Mouse (Mus musculus): Measurements from ENCODE around the gene Fahd2a. TPM values are rescaled to one million over a fixed set of nuclear protein-coding genes. Genes with fewer than 3 reads are reported as not detected.

Fahd2a gene
- 10 to 100 TPM; 18.8 to 26.9 TPM for total RNA-seq (2021)
- long read RNA-seq, experiment 1, transcript Fahd2a-201 (8 exons, 1,211 nt) = major isoform, 37 of 38 reads
- long read RNA-seq, experiment 1, partial matches to known transcripts = 1 of 38 reads
- long read RNA-seq, experiment 1, other reads (novel, unspliced or antisense) = 0 of 38 reads
- long read RNA-seq, experiment 2, transcript Fahd2a-201 (8 exons, 1,211 nt) = major isoform, 32 of 33 reads
- long read RNA-seq, experiment 2, partial matches to known transcripts = 0 of 33 reads
- long read RNA-seq, experiment 2, other reads (novel, unspliced or antisense) = 1 of 33 reads

DNA sequence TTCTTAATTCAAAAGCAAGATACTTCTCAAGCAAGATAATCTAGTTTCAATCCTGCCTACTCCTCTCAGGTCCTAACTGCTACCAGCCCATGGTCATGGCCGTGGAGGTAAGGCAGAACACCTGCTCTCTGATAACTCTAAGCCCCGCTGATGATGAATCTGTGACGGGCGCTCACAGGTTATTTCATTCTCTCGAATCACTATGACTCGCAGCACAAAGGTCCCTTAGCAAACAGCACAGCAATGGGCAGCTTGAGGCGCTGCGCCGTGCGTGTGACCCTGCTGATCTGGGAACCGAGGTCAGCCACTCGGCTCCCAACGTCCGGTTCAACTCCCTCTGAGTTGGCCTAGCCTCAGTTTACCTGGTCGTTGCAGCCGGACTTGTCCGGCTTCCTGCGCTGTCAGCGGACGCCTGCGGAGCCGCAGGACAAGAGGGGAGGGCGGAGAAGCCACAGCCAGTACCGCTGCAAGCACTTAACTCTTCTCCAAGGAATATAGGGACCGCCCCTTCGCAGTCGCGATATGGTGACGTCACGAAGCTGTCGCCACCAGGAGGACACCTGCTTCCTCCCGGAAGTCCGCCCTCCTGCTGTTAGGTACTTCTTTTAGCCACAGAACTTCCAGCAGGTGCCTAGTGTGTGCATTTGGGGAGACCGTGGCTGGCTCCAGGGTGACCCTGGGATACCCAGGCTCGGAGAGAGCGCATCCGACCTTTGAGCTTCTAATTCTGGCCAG, at the start of gene Fahd2a:
TSS of gene Fahd2a (minus strand) at position 511 of the 735 bp plus-strand sequence.
- Histone ChIP-seq H3K27ac (peak within 1 kb of the TSS; percentile 85), H3K4me3 (peak within 1 kb of the TSS; percentile 78)
- DNase-seq = peak; percentile 90
- TF ChIP-seq CTCF (IDR thresholded peaks at IDR 0.05) = no peak
- intact Hi-C loops (cut with DNase I) = no loop called here

DNA sequence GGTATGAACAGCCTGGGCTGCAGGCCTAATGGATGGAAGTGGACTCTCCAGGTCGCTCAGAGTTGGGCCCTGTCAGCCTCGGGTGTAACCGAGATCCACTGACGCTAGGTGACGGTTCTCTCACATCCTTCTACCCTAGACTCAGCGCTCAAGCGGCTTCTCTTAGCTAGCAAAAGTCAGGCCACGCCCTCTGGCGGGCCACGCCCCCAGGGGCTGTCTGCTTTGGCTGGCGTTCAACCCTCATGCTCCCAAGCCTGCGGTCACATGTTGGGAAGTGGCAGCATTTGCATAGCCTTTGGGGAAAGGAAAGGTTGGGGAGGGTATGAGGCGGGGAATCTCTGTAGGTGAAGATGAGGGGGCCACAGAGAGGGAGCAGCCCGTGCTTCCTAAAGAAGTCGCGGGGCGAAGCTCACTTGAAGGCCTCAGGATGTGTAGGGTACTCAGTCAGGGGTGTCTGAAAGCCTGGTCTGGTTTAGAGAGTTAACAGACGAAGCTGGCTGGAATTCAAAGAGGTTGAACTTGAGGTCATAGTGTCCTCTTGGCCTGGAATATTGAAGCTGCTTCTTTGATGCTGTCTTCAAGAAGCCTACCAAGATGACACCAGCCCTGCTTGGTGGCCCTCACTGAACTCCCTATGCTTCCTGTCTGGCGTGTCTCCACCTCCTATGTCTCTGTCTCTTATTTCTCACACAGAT, 40.3 kb upstream of the Fahd2a start:
- peak; percentile 59 for DNase-seq
- Histone ChIP-seq H3K27ac (no peak overlapping the region), H3K4me3 (peak overlapping the region; percentile 46)
- no peak for TF ChIP-seq CTCF (IDR thresholded peaks at IDR 0.05)
- intact Hi-C loops (cut with DNase I) = no loop called here

GRCm38 (mm10) chr2:127483001-127483400, 38.6 kb upstream of the Fahd2a start:
- no peak for TF ChIP-seq CTCF (IDR thresholded peaks at IDR 0.05)

GRCm38 (mm10) chr2:127482533-127482911, 38.2 kb upstream of the Fahd2a start:
- Histone ChIP-seq H3K27ac (peak overlapping the region; percentile 28), H3K4me3 (peak overlapping the region; percentile 81)
- DNase-seq = peak; percentile 85
- no peak for TF ChIP-seq CTCF (IDR thresholded peaks at IDR 0.05)
- intact Hi-C loops (cut with DNase I) = no loop called here

More at GRCm38 (mm10) chr2:127483001-127483400, 38.6 kb upstream of the Fahd2a start:
- intact Hi-C loops (cut with DNase I) = no loop called here
- Histone ChIP-seq H3K4me3 (peak overlapping the region; percentile 81), H3K27ac (peak overlapping the region; percentile 28)
- DNase-seq = peak; percentile 38

- peak overlapping the region; percentile 28 for H3K27ac ChIP-seq
- H3K4me3 ChIP-seq = peak overlapping the region; percentile 81
- DNase-seq = peak; percentile 36
- TF ChIP-seq CTCF (IDR thresholded peaks at IDR 0.05) = no peak
- intact Hi-C loops (cut with DNase I) = no loop called here
Observed at GRCm38 (mm10) chr2:127481841-127482532, 37.6 kb upstream of the Fahd2a start.

- no peak for TF ChIP-seq CTCF (IDR thresholded peaks at IDR 0.05)
- no peak overlapping the region for H3K4me3 ChIP-seq
- intact Hi-C loops (cut with DNase I) = no loop called here
- H3K27ac ChIP-seq = no peak overlapping the region
- no peak for DNase-seq
Observed at GRCm38 (mm10) chr2:127479763-127480162, 35.4 kb upstream of the Fahd2a start.

DNA sequence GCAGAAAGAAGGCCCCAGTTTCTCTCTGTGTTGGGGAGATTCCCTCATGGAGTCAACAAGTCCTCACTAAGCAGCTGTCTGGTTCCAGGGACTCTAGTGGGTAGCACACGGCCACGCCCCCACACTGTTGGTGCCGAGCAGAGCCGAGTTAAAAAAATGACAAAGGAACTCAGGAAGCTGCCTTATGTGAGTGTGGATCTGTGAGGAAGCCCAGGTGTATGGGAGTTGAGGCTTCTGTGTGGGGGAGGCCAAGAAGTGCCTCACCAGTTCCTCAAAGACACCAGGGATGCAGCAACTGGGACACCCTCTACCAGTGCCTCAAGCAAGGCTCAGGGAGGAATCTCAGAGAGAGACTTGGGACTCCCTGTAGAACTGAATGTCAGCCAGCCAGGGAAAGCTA, 34.8 kb upstream of the Fahd2a start:
- no peak for DNase-seq
- Histone ChIP-seq H3K27ac (no peak overlapping the region), H3K4me3 (no peak overlapping the region)
- no peak for TF ChIP-seq CTCF (IDR thresholded peaks at IDR 0.05)
- intact Hi-C loops (cut with DNase I) = no loop called here

GRCm38 (mm10) chr2:127472279-127472678, 27.9 kb upstream of the Fahd2a start:
- no peak overlapping the region for H3K4me3 ChIP-seq
- no peak overlapping the region for H3K27ac ChIP-seq
- intact Hi-C loops (cut with DNase I) = no loop called here
- DNase-seq = no peak
- no peak for TF ChIP-seq CTCF (IDR thresholded peaks at IDR 0.05)

- TF ChIP-seq CTCF (IDR thresholded peaks at IDR 0.05) = no peak
- Histone ChIP-seq H3K27ac (no peak overlapping the region), H3K4me3 (no peak overlapping the region)
- no peak for DNase-seq
- intact Hi-C loops (cut with DNase I) = no loop called here
Observed at GRCm38 (mm10) chr2:127471281-127471680, 26.9 kb upstream of the Fahd2a start.

DNA sequence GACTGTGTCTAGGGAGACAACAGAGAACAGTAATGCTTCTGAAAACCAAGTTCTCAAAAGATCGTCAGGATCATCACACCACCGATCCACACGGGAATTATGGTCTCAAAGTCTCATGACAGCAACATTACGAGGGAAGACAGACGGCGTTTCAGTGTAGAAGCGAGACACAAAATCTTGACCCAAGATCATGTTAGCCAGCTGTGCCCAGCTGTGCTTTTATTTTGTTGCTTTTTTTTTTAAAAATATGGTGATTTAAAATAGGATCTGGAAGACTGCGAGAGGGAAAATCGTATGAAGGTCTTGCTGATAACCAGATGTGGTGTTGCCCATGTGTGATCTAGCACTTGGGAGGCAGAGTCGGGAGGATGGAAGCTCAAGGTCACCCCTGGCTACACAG, 26.3 kb upstream of the Fahd2a start:
- H3K4me3 ChIP-seq = no peak overlapping the region
- no peak for DNase-seq
- TF ChIP-seq CTCF (IDR thresholded peaks at IDR 0.05) = no peak
- H3K27ac ChIP-seq = no peak overlapping the region
- intact Hi-C loops (cut with DNase I) = no loop called here

DNA sequence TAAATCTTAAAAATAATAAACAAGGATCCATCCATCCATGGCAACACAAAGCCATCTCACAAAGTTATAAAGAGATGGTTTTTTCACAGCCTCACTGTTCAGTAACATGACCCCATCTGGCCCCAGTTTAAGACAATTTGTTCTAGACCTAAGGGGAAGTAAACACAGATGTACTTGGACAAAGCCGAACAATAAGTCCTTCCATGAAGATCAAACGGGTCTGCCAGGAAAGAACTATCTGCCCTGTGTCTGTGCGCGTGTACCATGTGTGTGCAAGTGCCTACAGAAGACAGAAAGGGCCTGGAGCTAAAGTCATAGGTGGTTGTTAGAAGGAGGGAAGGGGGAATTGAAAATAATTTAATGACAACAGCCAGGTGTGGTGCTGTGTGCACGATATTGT, 25.8 kb upstream of the Fahd2a start:
- Histone ChIP-seq H3K4me3 (no peak overlapping the region), H3K27ac (no peak overlapping the region)
- TF ChIP-seq CTCF (IDR thresholded peaks at IDR 0.05) = no peak
- no peak for DNase-seq
- intact Hi-C loops (cut with DNase I) = no loop called here

DNA sequence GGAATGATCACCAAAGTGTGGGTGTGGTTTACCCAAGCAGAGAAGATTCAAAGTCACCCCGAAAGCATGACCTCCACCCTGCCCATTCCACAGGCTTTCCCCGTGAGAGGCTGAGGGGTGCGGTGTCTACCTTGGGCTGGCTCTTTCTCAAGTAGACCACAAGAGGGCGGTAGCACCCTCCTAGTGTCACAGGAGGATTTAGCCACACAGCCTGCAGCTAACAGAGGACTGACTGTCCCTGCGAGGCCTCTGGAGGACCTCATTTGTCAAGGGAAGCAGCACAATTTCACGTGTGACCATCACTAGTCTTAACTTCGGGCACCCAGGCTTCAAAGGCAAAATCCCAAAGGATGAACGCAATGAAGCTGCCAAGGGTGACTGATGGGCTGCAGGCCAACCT, 17.9 kb upstream of the Fahd2a start:
- TF ChIP-seq CTCF (IDR thresholded peaks at IDR 0.05) = peak; percentile 94
- intact Hi-C loops (cut with DNase I) = loop anchor here (1.0 kb wide), 2 partner anchors 39 to 97 kb away; no protein-coding TSS in a partner anchor
- H3K4me3 ChIP-seq = no peak overlapping the region
- H3K27ac ChIP-seq = no peak overlapping the region; the same call in 1 of the 2 replicates
- DNase-seq = peak; percentile 73
